Mouse (Mus musculus) urinary bladder, postnatal 25 days (tissue): ENCODE results near the gene Fam213a.
A peak's percentile ranks its signal among the peaks of the same experiment; 100 is the strongest.

Experiments
- DNase-seq: peaks from one replicate; pipeline ENCODE4 v3.0.0; 2022; ENCODE audit warnings: low spot score

Fam213a gene

DNA sequence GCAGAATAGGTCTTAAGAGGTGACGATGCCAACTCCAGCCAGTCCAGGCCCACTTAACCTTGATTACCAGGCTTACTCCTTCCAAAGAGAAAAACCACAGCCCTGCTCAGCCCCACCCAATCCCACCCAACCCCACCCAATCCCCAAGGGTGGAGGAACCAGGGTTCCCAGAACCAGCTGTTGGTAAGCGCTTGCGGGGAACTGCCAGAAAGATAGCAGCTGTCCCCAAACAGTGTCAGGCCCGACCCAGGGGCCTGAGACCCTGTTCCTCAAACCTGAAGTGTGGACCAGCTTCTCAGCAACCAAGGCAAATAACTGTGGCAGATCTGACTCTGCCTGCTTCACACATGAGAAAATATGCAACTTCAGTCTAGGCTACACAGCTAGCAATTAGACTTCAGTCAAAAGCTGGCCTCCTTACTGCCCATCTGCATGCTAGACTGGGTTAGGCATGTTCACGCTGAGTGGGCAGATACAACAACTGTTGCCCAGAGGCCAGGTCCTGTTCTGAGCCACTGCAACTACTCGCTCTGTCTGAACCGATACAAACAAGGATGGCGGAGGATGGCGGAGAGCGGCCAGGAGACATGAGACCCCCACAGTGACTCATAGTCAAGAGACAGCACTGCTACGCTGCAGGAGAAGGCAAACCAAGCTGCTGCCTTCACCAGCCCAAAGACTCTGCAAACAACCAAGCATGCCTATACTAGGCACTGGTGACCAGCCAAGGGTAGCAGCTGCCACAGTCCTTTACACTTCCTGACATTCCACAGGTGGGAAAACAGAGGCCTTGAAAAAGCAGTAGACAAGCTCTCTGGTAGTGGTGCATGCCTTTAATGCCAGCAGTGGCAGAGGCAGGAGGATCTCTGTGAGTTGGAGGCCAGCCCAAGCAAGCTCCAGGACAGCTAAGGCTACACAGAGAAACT lies 51.0 kb downstream of the Fam213a start:
- no peak for DNase-seq

DNA sequence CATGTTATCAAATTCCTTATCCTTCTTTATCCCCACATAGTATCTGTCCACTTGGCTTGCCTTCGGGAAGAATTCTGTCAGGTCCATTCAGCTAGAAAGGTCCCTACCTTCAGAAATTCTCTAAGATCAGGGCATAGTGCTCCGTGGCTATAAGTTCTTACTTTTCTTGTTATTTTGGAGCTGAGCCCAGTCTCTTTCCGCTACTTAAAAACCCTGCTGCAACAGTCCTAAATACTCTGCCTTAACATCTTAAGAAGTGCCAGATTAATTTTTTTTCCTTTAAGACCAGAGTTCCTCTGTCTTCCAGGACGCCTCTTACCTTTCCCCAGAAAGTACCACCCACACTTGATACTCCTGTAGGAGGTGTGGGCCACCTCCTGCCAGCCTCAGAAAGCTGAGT lies 53.4 kb downstream of the Fam213a start:
- DNase-seq: no peak

DNA sequence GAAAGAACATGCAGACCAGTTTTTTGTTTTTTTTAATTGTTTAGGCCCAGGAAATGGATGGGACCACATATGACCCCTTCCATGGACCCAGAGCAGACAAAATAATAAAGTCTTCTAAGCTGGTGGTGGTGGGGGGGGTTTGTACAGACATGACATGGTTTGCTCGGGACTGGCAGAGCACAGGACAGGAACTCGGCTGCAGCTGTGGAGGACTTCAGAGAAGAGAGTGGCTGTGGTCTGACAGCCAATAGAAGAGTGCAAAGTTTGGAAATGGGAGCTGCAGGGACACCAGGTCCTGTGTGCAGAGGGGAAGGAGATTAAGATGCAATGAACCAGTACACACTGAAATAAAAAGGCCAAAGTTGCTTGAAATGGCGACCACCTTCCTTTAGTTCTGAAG lies 54.0 kb downstream of the Fam213a start:
- no peak for DNase-seq

DNA sequence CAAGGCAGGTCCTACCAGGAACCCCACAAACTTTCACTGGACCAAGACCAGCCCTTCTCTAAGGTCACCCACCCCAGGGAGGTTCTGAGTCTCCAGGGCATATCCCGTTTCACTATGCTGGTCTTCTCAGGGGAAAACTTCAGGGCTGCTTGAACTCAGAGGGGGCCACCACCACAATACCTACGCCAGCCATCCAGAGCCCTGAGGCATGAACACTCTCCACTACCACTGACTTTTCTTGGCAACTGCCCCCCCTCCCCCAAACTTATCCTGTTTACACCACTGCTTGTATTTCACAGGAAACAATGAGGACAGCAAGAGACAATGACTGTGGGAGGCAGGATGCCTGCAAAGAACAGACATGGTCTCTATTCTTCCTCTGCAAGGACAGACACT lies 54.6 kb downstream of the Fam213a start:
- no peak for DNase-seq

DNA sequence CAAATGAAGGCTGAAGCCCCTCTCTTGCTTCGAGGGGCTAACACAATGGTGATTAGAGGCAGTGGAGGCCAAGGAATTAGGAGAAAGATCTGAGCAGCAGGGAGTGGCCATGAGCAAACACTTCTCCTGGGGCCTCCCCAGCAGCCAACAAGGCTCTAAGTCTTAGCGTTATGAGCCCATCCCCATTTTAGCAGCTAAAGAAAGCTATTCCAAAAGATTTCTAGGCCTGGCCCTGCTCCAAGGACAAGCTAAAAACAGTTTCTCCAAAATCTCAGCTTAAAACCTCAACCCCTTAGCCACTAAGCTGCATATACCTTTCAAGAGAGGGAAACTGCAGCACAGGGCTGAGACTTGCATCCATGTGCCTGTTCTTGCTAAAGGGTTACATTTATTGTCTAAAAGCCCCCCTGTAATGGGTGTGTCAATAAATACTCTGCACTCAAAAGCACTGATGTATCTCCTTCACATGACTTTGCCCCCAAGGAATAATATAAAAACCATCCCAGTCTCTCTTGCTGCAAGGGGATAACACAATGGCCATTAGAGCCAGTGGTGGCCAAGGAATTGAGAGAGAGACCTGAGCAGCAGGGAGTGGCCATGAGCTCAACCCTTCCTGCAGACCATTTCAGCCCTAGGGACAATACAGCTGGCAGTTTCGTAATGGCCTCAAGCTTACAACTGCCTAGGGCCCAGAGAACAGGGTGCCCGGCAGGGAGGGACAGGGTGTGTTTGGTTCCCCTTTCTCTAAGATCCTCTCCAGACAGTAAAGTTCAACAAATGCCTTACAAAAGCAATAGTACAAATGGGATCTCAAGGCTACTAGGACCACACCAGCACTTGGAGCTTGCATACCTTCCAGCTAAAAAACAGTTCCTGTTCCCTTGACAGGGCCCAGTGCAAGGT lies 55.3 kb downstream of the Fam213a start:
- DNase-seq: no peak

DNA sequence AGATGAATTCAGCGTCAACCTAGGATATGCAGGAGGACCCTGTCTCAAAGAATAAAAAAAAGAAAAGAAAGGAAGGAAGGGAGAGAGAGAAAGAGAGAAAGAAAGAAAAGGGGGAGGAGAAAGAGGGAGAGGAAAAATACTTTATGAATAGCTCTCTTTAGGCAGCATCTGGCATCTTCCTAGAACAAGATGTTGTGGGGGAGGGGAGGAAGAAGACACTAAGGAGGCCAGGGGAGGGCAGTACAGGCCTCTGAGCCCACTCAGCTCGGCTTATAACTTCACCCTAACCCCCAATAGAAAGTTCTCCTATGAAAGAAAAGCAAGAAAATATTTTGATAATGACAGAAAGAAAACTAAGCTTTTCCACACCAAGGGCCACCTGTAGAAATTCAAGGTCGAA lies 56.0 kb downstream of the Fam213a start:
- no peak for DNase-seq

DNA sequence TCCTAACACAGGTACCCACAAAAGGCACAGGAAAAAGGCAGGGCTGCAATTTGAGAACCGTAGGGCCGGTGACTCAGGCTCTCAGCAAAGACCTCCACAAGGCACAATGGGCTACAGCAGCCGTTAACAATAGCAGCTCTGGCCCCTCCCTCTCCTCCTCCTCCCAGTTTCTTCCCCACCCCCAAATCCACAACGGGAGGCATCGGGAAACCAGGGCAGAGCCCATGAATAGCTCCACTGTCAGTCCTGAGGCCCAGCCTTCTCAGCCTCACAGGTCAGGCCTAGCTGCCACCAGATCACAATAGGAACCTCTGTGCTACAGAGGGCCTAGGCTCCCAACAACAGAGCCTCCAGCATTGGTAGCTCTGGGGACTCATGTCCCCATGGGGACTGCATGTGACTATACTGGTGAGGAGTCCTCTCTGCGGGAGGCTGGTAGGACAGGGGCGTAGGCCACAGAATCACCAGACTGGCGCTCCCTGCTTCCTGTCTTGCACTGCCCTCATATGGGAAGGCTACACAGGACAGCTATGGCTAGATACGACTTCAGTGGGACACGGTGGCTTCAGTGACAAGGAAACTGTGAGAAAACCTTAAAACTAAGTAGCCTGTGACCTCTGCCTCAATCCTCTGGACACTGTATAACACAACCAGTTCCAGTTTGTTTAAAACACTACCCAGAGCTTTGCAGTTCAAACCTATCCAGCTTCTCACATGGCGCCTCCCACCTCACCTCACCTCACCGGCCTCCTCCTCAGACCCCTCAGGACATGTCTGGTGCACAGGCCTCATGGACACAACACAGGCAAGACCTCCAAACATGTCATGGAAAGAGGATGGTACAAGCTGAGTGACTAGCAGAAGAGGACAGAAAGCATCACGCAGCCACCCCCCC lies 57.1 kb downstream of the Fam213a start:
- DNase-seq: no peak

DNA sequence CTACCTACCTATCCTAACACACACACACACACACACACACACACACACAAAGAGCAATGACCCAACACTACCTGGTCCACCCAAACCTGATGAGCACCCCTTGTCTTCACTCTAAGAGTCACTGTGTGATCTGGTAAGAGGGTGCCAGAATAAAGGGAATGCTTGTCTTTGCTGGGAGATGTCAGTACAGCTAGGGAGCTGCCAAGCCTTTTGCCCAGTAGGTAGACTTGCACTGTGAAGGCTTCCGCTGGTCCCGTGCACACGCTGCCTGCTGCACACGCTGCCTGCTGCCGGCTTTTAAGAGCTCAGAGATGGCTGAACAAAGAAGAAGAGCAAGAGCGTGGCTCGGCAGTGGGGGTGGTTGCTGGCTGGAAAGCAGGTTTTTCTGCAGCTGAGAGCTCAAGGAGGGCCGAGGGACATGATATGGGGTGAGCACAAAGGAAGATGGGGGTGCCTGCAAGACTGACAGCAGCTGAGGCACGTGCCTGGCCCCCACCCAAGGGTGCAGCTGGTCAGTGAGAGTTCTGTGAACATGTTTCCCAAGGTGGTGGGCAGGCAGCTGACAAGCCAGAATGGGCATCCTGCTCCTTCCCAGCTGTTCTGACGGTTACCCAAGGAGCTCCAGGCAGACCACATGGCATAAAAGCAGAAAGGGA lies 57.9 kb downstream of the Fam213a start:
- DNase-seq: no peak

DNA sequence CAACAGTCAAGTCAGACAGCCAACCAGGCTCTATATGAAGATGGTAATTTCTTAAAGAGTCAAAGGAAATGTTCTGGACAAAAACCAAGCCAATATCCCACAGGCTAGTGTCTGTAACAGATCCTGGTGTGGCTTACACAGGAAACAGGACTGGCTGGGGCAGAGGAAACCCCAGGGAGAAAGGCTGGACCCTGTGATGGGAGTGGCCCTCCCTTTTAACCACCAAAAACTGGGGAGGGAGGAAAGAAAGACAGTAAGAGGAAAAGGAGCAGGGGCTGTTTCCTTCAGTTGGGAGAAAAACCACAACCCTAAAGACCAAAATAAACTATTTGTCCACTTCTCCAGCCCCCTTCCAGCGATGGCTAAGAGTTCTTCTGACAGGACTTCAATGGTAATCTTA lies 58.4 kb downstream of the Fam213a start:
- no peak for DNase-seq

DNA sequence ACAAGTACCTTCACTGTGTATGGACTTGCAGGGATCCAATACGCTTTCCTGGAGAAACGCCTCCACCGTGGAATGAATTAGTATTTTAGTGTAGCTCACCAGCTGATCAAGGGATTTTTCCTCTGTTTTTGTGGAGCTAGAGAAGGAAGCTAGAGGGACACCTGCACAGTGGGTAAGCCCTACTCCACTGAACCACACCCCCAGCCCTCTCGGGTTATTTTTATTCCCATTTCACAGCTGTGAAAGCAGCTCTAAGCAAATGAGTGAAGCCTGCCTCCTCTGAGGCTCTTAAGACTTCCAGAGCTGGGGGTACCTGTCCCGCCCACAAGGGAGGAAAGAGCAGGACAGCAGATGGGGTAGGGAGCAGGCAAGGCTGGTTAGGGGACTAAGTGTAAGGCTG lies 60.2 kb downstream of the Fam213a start:
- no peak for DNase-seq

DNA sequence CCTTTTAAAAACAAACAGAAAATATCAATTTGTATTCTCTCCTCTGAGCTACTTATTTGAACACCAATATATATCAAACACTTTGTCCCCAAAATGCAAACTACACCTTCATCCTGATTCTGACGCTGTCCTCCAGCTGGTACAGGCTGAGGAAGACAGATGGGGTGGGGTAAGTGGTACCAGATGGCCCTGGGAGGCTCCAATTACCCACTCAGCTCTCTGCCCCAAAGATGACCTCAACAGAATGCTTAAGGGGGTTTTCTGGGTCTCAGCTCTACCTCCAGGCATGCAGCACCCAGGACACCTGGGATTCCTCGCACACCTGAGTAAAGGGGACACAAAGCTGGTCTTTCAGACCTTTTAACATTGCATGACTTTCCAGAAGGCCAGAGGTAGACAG lies 60.9 kb downstream of the Fam213a start:
- no peak for DNase-seq

DNA sequence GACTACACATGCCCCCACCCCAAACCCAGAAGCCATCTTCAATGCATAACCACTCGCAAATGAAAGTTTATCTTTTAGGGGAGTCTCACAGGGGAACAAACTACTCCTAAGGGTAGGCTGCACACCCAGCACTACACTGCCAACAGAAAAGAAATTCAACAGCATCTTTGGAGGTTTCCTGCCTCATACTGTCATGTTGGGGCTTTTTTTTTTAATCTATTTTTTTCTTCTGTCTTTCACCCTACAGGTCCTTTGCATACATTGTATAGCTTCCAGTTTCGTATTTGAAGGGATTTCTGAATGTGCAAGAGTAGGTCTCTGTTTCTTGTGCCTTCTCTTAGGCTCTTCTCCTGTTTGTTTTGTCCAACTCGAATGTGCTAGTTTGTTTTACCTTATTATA lies 61.3 kb downstream of the Fam213a start:
- DNase-seq: no peak

DNA sequence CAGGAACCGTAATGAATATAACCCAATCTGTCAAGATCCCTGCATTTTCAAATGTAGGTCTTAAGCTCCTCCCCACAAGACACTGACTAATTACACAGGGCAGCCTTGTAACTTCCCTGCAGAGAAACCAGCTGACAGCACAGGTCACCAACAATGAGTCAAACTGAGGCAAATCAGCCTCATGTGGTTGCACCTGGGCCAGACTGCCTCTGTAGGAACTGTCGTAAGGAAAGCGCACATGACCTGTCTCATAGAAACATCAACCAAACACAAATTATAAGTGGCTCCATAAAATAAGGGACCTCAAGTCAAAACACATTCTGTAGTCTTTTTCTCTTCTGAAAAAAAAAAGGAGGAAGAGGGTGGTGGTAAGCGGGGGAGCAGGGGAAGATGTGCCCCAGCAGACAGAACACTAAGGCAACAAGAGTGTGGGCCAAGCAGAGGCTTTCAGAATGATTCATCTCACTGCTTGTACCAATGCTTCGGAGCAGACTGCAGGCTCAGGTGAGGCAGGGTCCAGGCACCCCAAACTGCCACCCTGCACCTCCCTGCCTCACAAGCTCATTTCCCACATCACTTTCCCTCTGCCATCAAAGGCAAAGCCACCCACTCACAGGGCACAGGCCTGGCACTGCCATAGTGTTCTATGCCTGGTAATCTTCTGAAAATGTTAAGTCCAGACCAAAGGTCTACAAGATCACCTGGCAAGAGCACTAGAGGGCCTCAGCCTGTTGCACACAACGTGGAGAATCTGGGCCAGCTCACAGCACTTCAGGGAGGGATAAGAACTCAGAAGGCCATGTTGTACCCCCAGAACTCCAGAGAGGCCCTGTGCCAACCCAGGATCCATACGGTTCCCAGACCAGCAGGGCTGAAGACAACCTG lies 63.6 kb downstream of the Fam213a start:
- no peak for DNase-seq

DNA sequence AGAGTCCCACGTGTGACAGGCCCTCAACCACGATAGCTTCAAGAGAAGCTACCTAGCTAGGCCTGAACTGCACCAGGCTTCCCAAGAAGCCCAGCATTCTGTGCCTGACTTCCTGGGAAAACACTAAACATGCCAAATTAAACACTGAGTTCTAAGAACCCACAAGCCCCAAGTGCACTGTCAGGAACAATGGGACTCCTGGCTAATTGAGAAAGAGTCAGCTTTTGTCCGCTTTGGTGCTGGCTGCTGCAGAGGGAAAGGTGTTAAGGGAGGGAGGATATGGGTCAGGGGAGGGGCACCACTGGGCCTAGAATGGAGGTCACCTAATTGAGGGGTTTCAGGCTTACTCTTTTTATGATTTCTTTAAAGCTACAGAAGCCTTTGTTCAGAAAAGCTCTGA lies 64.5 kb downstream of the Fam213a start:
- DNase-seq: no peak

DNA sequence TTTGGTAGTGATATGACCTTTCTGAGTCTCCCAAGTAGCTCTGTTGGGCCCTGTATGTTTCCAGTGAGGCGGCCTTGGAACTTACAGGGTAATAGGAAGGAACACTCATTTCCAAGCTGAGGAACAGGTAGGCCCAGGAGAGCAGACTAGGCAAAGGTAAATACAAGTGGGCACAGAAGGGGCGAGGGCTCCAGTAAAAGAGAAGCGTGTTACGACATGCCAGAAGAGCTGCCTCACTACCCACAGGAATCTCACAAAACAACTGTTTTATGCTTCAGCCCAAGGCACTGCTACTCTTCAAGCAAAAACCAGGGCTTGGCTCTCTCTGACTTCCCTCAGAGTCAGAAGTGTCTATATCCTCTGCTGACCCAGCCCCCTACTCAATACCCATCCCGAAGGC lies 65.1 kb downstream of the Fam213a start:
- no peak for DNase-seq

DNA sequence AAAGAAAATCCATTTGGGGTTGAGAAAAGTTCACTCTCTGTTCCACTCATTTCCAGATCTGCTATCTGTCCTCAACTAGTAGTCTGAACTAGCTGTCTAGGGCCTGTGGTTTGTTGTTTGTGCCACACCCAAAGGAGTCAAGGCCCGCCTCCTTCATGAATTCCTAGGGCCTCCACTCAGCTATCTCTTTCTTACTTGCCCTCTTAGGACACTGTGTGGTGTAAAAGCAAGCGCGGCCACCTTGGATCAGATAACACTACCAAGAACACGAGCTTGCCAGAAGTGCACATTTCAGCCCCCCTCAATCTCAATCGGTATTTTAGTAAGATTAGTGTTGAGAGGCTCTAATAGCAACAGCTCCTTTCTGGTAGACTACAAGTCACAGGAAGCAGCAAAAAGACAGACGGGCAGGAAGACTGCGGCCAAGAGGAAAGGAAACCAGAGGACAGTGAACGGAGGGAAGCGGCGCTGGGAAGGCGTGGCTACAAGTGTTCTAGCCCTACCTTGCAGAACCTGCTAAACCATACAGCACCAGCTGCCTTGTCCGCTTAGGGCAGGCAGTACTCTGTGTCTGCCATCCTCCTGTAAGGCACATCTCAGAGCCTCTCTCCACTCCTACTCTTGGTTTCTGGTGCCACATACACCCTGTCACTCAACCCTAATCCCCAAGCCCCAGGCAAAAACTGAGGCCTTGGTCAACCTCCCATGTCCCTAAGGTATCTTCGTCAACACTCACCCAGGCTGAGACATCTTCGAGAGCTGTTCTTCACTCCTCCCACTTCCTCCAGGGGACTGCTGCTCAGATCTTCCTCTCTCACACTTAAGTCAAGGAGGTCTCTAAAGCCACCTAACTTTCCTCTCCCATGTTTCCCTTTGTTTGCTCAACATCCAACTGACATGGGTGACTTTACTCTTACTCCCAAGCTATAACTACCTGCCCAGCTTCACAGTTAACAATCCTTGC lies 65.9 kb downstream of the Fam213a start:
- DNase-seq: peak; percentile 53

DNA sequence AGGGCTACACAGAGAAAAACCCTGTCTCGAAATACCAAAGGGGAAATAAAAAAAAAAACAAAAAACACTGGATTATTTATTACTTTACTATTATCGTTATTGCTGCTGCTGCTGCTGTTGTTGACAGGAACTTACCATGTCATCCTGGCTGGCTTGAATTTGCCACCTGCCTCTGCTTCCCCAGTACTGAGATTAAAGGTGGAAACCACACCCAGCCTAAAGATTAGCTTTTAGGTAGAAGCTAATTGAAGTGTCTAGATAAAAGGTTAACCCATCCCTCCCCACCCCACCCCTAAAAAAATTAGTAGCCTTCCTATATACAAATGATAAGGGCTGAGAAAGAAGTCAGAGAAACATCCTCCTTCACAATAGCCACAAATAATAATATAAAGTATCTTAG lies 69.8 kb downstream of the Fam213a start:
- DNase-seq: no peak
